Mouse (Mus musculus): ENCODE measurements at regions not wholly inside any gene's neighbourhood (a gene's known extent, or its start where the extent isn't known, plus 50 kb on each side); places are given as distances from the start of the nearest gene placed in this dataset.

GRCm38 (mm10) chr4:131102163-131102562 is 158.0 kb downstream of the Matn1 start:
- TF ChIP-seq EP300 (optimal IDR thresholded peaks at IDR 0.05), result no peak
- no peak for TF ChIP-seq CTCF (IDR thresholded peaks at IDR 0.05; ENCODE audit: low read depth)
